Mouse (Mus musculus): ENCODE results near the gene Cyp2u1.

DNA sequence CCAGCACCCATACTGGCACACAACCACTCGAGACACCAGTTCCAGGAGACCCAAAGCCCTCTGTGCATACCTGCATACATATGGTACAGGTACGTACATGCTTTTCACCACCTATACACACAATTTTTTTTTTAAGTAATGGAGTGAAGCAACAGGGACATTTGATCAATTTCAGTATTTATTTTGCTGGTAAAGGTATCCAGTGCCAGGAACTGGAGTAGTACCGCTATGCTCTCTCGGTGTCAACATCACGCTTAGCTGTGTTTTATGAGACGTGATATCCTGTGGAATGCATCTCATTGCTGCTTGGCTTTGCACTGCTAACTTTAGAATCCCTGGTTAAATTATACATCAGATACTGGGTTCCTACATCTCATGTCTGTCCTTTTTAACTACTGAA lies 42.9 kb upstream of the Cyp2u1 start:
- TF ChIP-seq CTCF (IDR thresholded peaks at IDR 0.05; ENCODE audit: low read depth) (no peak), EP300 (IDR thresholded peaks at IDR 0.05; ENCODE audit: low read depth) (no peak)
